Mouse (Mus musculus) adrenal gland, postnatal 36 days (tissue): ENCODE data around the gene Cdc42se1. TPM values are rescaled to one million over a fixed set of nuclear protein-coding genes. Genes with fewer than 3 reads are reported as not detected.
"Not testable (repeated sequence)": the region's sequence is repeated elsewhere in the genome, so short reads cannot be mapped to it uniquely, and the experiment has no call there.

Experiments
- DNase-seq, 2 experiments: peaks; one replicate each; pipeline ENCODE4 v3.0.0; 2021; ENCODE audit warnings: mixed read lengths in 1 of 2
- long read RNA-seq, 2 experiments: library from polyadenylated mRNA; stranded (forward); transcript quantifications; one replicate each; pipeline ENCODE4 v2.0.0; 2021; ENCODE audit warnings: borderline sequencing depth in 2 of 2
- total RNA-seq, 2 experiments: library from RNA; stranded (reverse); gene quantifications; 2 replicates each; pipeline ENCODE4 v1.2.3; 2021

The Cdc42se1 gene
- 10 to 100 TPM; 86.9 to 94.8 TPM for total RNA-seq
- long read RNA-seq, experiment 1, transcript Cdc42se1-201 (5 exons, 2,805 nt) = major isoform, 51 of 75 reads
- long read RNA-seq, experiment 1, partial matches to known transcripts = 23 of 75 reads
- long read RNA-seq, experiment 1, other reads (novel, unspliced or antisense) = 1 of 75 reads
- long read RNA-seq, experiment 2, transcript Cdc42se1-201 (5 exons, 2,805 nt) = major isoform, 15 of 21 reads
- long read RNA-seq, experiment 2, partial matches to known transcripts = 3 of 21 reads
- long read RNA-seq, experiment 2, other reads (novel, unspliced or antisense) = 3 of 21 reads

DNA sequence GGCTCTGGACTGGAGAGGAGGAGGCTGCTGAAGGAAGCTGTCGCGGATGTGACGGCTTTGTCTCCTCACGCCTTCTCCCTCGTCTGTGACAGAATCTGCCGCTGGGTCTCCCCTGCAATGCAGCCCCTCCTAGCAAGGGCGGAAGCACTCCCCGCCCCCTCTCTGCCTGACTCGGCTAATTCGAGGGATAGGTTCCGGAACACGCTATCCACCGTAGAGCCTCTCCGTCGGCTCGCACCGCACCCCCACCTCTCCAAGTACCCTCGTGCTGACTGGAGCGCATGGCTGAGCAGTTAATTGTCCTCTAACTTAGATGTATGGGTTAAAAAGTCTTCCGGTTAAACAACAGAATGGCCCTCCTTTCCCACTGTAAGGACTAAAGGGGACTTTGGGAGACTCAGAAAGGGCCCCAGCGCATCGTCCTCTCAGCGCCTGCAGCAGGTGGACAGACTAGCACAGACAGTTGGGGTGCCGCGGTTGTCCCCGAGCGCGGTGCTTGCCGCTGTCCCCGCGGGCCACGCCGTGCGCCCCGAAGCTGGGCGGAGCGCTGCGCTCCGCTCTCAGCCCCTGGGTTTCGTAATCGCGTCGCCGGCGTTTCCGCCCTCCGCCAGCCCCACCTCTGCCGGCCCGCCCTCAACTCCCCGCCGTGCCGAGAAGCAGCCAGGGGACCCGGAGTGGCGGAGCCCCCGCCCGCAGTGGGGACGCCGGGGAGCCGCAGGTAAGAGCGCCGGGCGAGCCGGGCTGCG, at the start of gene Cdc42se1:
Gene Cdc42se1 (plus strand): TSS at position 585 of the 746 bp plus-strand sequence.
- DNase-seq = peak; percentile 95

DNA sequence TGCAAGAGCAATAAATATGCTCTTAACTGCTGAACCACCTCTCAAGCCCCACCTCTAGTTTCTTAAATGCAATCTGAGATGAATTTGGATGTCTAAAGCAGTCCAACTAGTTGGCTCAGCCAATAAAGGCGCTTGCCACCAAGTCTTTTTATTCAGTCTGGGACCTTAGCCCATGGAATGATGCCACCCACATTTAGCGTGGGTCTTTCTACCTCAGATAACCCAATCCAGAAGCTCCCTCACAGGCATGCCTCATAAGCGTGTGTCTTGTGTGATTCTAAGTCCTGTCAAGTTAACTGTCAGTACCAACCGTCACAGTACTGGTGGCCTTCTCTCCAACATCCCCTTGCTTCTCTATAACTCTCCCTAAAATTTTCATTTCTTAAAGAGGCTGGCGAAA, 49.6 kb upstream of the Cdc42se1 start:
- no peak for DNase-seq

DNA sequence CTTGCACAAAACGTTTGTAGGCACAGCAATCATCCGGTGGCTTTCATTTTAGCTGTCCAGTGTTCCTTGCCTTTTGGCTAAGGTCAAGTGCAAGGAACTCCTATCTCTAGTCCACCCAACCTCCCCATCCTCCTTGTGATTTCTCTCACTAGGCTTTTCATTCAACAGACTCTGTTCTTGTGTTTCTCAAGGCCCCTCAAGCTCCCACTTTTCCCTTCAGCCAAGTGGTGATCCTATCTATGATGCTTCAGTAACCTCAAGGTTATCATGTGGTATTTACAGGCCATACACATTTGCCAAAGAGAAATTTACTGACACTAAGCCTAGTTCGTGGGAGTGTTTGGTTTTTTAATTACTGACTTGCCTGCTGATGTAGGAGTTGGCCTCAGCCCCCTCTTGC, 48.6 kb upstream of the Cdc42se1 start:
- no peak for DNase-seq

DNA sequence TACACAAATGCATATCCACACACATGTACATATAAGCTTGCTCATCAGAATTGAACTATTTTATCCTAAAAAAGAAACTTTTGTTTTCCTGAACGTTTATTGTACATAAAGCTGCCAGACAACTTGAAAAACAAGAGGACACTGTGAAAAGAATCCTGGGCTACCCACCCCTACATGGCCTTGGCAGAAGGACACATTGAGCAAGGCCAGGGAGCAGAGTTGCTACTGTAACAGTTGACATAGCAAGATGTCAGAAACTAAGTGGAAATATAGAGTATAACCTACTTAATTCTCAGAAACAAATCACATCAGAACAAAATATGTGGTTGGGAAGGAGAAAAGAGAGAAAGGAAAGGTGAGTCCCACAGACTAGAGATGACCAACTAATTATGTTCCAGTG, 46.7 kb upstream of the Cdc42se1 start:
- DNase-seq = peak; percentile 63 to 64

DNA sequence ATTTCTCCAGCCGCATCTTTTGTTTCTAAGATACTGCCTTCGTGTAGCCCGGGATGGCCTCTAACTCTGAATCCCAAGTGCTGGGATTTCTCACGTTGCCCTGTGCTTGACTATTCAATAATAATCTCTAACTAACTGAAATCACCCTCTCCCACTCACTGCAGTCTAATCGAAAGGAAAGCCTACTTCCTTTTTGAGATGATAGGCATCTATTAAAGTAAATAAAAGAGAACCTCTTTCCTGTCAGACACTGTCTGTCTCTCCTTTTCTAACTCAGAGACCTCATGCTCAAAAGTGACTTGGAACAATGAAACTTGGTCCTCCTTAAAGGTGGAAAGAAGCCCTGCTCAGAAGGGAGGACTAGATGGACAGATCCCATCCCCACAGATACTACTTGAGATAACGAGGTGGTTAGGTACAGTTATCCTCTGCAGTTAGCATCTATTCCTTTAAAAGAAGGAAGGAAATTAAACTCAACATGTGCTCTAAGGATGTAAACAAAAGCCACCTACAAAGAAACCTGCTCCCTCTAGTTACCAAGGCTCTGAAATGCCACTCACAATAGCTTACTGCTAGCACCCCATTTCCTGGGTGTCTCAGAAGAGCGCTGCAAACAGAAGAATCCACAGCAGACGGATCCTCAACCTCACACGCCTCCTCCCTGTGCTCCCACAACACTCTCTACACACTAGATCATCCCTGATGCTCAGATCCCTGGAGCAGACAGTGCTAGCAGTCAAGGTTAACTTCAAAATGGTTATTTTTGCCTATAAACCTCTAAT, 43.5 kb upstream of the Cdc42se1 start:
- DNase-seq = no peak

DNA sequence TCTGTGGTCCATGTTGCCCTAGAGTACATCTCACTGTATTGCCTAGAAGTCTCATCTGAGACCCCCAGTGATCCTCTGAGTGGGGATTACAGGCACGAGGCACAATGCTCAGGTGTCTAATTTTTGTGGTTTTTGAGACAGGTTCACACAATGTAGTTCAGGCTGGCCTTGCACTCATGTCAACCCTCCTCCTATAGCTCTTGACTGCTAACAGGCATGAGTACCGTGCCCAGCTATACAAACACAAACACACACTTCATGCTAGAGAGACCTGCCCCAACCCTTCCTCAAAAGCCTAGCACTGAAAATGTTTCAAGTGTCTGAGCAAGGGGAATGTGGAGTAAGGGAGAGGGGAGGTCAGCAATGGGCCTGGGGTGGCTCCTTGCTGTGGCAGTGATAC, 42.4 kb upstream of the Cdc42se1 start:
- no peak for DNase-seq

DNA sequence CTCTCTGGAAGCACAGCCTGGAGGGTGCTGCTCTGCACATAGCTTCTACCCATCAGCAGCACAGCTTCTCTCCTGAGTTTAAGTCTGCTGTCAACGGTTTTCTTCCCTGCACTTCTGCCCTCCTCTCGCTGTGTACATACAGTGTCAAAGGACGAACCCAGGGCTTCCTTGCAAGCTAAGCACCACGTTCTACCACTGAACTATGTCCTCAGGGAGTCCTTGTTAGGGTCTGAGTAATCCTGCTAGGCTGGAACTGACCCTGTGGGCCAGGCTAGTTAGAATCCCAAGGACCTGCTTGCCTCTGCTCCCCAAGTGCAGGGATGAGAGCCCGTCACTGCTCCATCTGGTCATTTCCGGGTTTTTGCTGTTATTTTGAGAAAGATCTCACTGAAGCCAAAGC, 41.6 kb upstream of the Cdc42se1 start:
- DNase-seq = peak in 1 of 2 experiments; percentile 8

DNA sequence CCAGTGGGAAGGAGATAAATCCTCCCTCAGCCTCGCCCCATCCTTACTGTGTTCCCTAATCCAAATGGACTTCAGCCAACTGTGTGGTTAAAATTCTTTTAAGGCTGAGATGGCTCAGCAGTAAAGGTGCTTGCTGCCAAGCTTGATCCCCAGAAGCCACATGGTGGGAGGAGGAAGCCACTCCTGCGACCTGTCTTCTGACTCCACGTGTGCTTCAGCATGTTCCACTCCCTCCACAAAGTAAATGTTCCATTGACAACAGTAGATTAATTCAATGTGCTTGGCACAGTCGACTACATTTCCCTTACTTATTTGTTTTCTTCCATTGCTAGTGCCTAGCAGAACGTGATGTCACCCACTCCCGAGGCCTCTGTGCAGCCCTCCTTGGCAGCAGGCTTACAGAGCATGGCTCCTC, 33.8 kb upstream of the Cdc42se1 start:
- no peak for DNase-seq

DNA sequence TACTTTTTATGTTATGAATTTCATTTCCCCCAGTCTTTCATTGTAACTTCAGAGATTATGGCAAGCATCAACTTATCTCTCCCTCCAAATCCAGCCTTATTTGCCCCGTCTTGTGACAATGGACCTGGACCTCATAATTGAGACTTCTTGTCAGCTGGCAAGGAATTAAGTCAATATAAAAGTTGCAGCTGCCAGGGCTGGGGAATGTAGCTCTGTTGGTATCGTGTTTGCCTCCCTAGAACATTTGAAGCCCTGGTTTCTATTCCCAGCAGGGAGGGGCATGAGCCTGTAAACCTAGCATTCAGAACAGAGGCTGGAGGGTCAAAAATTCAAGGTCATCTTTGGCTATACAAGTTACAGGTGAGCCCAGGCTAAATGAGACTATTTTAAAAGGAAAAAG, 32.8 kb upstream of the Cdc42se1 start:
- DNase-seq = no peak

DNA sequence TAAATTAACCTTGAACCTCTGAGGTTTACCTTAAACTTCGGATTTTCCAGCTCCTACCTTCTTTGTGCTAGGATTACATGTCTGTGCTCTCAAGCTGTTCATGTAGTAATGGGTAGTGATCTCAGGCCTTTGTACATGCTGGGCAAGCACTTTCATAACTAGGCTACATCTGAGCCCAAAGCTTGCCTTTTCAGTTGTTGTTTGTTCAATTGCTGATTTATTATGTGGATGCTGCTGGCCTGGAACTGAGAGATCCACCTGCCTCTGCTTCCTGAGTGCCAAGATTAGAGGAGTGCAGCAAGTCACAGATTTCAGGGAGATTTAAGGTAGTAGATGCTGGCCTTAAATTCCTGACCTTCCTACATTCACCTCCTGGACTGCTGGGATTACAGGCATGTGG, 29.4 kb upstream of the Cdc42se1 start:
- no peak for DNase-seq

DNA sequence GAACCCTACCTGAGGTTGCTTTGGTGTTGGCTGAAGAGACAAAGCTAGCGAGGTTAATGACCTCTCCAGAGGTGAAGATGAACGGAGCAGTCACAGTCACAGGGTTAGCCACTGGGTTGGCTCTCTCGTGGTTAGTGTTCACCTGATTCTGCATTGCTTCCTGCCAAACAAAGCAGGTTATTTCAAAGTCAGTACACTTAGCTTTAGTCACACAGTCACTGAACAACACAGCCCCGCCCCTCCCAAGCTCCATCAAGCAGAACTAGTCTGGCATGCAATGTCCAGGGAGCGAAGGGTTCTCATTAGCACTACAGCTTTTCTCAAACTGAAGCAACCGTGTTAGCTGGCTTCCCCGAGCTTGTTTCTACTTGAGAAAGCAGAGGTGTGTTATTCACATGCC, 28.4 kb upstream of the Cdc42se1 start:
- DNase-seq = no peak

DNA sequence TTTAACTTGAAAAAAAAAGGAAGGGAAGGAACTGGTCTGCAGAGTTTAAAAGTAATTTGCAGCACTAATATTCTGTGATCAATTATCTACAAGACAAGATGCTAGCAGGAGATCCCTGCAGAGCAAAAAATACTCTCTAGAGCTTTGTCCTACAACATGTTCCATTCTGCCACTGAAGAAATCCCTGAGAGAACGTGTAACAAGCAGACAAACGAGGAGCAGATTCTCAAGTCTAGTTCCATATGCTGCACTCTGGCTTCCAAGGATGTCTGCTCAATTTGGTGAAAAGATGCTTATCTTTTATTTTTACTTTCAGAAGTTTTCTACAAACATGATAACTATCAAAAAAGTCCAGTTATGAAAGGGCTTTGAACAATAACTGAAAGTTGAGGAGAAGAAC, 28.0 kb upstream of the Cdc42se1 start:
- no peak for DNase-seq

DNA sequence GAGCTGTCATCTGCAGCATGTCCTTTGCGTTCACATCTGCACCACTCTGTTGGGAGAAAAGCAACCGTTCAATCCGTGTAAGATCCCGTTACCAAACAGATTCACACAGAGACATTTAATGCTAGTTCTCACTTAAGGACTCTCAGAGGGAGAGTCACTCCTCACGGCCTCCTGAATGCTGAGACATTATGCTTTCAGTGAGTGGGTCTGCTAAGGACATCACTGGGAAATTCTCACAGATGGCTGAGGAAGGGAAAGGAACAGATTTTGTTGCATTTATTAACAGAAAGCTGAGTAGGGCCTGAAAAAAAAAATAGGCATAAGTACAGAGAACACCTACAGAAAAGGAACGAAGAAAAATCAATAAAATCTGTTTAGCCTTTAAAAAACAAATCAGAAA, 24.7 kb upstream of the Cdc42se1 start:
- no peak for DNase-seq

DNA sequence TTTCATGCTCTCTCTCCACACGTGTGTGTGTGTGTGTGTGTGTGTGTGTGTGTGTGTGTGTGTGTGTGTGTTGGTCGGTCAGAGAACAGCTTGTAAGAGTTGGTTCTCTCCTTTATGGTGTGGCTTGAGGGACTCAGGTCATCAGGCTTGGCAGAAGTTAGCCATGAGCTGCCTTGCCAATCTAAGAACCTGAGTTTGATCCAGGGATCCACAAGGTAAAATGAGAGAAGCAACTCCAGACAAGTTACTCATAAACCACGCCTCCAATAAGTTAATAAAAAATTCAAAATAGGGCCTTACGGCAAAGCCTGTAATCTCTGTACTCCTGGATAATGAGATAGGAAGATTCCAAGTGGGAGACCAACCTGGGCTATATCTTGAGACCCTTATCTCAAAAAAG, 20.2 kb upstream of the Cdc42se1 start:
- no peak for DNase-seq

DNA sequence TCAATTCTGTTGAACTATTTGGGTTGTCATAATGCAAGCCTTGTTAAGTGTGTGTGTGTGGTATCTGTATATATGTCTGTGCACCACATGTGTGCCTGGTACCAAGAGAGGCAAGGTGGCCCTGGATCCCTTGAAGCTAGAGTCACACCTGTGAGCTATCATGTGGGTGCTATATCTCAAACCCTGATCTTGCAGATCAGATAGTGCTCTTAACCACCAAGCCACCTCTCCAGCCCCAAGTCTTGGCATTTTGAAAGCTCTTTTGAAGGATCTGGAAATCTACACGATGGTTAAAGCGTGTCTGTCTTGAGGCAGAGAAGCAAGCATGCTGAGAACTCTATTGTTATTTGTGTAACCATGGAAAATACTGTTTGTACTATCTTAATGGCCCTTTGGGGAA, 17.9 kb upstream of the Cdc42se1 start:
- DNase-seq = no peak

DNA sequence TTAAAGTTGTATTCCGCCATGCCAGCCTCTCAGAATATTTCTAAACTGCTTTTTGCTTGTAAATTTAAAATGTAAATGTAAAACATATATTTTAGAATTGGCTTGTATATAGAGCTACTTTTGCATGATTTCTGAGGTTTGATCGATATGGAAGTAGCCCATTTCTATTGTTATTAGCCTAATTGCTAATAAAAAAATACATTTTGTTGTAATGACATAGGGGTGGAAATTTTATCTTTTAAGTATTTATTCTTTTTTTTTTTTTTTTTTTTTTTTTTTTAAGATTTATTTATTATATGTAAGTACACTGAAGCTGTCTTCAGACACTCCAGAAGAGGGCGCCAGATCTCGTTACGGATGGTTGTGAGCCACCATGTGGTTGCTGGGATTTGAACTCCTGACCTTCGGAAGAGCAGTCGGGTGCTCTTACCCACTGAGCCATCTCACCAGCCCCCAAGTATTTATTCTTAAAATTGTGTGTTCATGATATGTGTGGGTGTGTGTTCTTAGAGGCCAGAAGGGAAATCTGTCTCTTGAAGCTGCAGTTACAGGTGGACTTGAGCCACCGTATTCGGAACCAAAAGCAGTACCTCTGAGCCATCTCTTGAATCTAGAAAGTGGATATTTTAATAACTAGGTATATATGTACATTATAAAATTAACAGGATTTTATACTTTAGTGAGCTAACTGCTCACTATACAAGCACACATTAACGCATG, 15.5 kb upstream of the Cdc42se1 start:
- not testable (repeated sequence) for DNase-seq

DNA sequence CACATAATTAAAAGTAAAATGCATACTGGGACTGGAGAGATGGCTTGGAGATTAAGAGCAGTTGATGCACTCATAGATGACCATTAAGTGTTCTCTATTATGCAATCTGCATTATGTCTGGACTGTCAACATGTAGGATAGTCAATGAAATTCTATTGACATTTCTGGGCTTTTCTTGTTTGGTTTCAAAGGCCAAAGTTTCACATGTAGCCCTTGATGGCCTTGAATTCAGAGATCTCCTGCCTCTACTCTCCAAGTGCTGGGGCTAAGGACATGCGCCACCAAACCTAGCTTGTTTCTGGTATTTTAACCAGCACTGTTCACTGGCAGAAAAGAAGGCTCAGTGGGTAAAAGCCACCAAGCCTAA, 14.9 kb upstream of the Cdc42se1 start:
- no peak for DNase-seq

DNA sequence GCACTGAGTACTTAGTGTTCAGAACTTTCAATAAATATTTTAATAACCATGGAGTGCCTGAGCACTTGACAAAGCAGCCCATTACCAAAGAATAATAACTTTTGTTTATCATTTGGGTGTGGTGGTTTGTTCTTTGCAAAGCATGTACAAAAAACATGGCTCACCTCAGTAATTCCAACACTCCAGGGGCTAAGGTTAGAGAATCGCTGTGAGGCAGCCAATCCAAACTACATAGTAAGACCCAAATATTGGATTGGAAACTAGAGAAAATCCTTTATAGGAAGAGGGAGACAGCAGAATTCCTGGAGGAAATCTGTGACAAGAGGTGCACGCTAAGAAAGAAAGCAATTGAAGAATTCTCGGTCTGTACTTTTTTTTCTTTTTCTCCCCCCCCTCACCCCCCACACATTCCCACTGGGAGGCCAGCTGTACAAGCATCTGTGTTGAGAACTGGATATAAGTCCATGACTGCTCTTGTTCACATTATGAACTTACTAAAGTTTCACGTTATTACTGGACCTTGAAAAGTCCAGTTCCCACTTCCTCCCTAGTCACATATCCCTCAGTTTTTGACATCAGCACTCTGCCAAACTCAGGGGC, 11.8 kb upstream of the Cdc42se1 start:
- DNase-seq = no peak

DNA sequence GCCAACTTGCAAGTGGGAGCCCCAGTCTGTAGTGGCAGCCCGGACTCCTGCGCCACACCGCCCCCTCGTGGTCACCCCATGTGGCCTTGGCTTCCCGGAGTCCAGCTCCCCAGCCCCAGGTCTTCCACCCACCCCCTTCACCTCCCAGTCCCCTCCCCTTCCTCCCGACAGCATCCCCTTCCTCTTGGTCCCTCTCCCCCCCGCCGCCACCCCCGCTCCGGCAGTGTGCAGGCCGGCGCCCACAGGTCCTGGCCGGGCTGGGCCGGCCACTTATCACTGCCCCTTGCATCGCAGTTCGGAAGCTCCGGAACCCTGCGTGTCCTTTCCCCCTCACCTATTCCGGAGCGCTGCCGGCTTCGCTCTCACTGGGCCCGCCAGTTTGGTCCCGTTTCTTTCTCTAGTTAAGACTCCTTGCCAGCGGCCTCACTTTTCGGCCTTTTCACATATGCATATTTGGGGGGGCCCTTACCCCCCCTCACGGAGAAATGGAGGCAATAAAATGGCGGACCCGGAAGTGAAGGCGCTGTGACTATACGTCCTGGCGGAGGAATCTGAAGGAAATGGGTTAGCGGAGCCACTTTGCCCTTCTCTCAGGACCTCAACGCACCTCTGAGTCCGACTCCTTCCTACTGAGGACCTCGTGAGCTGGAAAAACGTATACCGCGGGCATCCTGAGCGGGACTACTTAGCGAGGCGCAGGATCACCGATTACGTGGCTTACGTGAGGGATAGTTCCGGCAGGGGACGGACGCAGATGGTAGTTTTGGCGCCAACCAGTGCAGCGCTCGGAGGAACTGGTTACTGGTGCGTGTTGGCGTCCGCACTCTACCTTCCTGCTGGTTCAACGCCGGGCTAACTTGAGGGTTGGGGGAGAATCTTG, 11.0 kb upstream of the Cdc42se1 start, which contains the start of gene Gabpb2:
Gene Gabpb2 (minus strand): TSS at position 662 of the 880 bp plus-strand sequence.
- peak; percentile 97 to 99 for DNase-seq

DNA sequence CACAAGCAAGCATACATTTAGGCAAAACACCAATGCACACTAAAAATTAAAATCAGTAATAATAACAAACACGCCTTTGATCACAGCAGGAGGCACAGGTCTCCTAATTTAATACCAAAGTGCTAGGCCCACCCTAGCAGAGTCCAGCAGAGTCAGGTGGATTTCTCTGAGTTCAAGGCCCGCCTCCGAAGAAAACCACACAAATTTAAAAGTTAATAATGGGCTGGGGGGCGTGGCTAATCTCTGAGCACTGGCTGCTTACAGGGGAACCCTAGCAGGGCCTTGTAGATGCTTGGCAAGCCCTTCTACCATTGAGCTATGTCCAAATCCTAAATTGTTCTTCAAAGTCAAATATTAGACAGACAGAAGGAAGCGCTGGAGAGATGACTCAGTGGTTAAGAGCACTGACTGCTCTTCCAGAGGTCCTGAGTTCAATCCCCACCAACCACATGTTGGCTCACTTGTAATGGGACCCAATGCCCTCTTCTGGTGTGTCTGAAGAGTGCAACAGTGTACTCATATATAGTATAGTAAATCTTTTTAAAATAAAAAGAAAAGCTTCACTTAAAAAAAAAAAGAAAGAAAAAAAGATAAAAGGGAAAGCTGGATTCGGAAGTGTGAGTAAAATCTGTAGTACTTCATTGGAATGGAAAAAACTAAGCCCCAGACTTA, 9.9 kb upstream of the Cdc42se1 start:
- no peak for DNase-seq
